Mouse (Mus musculus) yolk sac, embryonic 10.5 days (tissue): ENCODE data around the gene Kcnma1.

ENCODE experiments used
- DNase-seq: peaks from one replicate; pipeline ENCODE4 v3.0.0-alpha.2; 2017; ENCODE audit warnings: low spot score

Kcnma1 gene

DNA sequence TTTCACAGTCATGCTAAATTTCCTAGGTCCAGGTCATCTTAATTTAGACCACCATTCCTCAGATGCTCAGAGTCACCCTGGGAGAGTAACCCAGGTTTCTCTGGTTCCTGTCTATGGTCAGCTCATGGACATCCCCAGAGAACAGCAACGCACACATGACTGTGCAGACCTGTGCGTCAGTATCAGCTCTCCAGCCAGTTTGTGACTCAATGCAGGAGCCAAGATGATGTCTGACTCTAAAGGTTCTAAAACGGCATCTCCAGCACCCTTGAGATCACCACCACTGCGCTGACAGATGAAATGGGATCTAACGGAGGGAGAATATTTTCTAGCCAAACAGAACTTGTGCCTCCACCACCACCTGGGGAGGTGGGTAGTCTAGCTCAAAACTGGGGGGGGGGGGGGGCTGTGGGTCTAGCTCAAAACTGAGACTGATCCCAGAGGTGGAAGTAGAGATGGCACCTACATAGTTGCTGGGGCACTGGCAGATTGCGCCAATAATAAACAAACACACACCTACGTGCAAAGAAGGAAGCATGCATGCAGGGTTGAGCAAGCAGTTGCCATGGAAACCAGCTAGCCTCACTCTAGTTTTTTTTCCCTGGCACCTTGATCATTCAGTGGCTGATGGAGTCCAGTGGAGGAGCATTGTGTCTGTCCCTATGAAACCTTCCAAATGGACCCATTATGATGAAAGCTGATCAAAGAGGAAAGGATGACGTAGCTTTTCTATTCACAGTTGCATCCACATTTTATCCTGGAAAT lies 231.3 kb downstream of the Kcnma1 start:
- no peak for DNase-seq

DNA sequence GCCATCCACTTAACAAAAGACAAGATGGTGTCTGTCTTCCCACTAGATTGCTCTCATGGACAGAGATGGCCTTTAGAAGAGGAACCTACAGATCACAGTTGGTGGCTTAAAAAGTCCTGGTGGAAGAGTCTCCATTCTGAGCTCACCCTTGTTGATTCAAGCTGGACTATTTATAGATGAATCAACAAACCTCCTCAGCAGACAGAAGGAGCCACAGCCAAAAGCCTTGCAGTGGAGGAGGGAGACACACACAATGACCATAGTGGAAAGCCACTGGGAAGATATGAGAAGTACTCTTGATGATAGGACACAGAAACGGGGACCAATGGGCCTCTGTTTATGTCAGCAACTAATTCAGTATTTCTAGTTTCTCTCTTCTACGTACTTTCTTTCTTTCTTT lies 239.7 kb downstream of the Kcnma1 start:
- DNase-seq: no peak

DNA sequence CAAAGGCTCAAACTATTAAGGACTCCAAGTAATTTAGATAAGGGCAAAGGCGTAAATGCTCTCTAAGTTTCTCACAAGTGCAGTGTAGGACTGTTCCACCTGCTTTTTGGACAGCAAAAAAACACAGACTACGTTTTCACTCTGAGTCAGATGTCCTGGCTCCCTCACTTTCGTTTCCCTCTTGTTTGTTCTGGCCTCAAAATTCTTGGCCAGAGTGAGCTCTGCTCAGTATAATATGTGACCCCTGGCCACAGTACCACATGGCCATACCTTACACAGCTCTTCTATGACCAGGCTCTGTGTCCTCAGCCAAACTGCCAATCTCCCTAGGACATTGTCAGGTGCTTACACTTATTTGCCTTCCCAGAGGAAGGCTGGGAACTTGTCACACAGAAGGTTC lies 241.6 kb downstream of the Kcnma1 start:
- no peak for DNase-seq

DNA sequence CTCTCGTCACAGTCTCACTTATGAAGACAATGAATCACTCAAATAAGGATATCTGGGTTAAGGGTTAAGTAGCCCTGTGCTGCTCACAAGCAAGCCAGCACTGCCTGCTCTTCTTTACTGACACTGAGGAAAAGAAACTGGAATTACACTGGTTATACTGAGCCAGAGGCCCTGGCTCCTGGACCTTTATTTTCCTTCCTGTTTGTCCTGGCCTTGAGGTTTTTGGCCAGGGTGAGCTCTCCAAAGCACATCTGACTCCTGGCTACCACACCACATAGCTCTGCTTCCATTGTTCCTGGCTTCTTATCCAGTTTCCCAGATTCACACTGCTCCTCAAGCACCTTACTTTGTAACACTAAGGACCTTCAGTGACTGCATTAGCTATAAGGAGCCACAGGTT lies 242.5 kb downstream of the Kcnma1 start:
- DNase-seq: no peak

DNA sequence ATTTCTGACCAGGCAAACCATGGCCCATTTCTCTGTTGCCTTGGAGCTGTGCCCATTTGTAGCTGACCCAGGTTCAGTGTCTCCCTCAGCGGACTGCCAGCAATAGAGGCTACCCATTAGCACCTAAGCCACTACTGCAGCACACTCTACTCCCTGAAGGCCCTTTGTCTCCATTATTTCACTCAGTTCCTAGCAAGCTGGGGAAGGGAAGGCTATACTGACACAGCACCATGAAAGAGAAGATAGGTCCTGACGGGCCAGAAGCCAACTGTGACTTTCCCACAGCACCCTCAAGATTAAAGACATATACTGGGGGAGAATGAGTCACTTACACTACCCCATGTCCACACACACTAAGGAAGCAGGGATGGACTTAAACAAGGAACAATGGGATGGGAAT lies 251.8 kb downstream of the Kcnma1 start:
- DNase-seq: no peak

DNA sequence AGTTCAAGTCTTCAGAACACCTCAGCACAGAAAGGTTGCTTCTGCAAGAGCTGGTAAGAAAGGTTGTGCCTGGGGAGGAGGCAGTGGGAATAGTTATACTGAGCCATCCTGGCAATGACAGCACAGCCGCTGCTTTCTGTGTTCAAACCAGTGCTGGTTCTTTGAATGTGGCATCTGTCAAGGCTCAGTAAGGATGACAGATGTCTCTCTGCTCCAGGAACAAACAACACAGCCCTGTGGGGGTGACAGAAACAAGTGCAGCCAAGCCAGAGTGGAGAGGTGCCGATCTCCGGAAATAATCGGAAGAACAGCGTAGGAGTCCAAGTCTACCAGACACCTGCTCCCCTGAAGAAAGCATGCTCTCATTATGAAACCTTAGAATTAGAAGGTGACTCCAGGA lies 254.7 kb downstream of the Kcnma1 start:
- no peak for DNase-seq

DNA sequence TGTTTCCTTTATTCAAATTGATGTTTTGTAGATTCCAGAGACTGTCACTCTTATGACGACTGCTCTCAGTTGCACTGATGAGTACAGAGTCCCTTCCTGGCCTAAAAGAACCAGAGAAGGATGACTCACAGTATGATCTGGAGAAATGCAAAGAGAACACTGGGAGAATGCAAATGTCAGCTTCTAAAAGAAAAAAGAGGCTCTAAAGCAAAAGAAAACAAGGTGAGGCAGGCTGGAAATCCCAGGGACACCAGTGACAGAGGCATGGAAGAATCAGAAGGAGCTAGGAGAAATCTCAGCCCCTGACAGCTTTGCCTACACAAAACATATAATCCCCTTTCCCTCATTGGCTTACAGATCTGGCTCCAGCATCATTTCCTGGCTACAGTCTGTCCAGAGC lies 255.9 kb downstream of the Kcnma1 start:
- DNase-seq: no peak

DNA sequence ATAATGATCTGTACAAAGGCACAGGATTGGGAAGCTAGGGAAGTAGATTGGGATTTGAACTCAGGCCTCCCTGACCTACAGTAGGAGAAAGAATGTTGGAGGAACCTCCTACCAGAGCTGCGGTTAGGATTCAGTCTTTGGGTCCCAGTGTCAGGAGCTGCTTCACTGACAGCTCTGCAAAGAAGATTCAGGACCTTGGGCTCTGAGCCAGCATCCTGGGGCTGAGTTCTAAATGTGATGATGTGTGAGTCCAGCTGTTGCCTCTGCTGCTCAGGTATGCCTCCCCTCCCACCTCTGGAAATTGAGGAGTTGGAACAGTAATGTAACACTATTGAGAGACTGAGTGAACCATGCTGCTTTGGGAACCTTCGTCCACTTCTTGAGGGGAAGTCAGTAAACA lies 266.3 kb downstream of the Kcnma1 start:
- DNase-seq: no peak

DNA sequence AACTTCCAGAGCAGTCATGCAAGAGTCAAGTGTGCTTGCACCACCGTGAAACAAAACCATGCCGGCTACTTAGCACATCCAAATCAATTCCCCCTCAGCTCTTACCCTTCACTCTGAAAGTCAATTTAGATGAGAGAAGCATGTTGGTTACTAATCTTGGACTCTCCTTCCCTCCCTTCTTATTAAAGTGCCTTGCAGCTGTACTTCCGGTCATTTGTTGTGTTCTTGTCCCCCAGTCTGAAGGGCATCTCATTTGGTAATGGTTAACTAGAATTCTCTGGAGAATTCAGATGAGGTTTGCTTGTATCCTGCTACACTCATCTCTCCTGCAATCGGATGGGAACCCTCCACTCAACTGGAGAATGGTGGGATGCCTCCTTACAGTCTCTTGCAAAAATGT lies 267.3 kb downstream of the Kcnma1 start:
- no peak for DNase-seq

DNA sequence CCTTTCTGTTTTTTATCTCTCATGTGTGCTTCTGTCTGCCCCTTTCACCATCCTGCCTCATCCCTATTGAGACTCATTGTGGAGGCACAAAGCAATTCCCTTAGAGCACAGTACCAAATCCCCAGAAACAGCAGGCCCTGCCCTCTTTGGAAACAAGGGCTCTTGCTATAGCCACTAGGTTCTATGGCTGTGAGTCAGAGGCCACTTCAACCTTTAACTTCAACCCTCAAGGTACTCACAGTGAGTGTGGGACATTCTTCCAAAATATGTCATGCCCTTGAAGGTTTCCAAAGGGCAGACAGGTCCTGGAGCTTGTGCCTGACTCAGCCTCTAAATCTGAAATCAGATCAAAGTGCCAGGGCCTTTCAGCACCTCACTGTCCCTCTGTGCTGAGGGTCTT lies 272.8 kb downstream of the Kcnma1 start:
- DNase-seq: no peak

DNA sequence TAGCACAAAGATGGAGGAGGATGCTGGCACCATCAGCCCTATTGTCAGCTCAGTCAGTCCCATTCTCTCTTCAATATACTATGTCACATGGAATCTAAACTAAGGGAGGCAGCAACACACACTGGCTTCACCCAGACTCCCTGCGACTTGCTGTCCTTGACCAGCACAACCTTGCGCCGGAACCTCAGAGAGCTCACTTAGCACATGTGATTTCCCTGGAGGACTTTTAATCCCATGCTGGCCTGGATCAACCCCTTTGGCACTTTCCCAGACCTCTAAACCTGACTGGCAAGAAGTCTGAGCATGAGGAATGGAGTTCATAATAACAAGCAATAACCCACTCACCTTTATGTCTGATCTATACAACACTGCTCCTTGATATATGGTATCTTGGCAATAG lies 280.1 kb downstream of the Kcnma1 start:
- DNase-seq: no peak

DNA sequence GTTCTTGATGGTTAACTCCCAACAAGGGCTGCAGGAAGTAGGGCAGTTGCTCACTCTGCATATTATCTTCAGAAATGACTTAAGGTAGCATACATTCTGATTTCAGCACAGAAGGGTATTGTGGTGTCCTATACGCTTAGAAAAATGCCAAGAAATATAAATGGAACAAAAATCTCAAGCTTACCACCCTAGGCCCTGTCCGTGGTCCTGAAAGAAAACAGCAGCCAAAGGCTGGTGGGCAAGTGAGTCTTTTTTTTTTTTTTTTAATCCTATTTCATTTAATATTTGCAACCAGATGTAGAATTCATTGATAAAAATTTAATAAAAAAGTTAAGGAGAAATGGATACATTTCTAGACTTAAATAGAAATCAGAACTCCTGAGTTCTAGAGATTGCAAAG lies 284.9 kb downstream of the Kcnma1 start:
- no peak for DNase-seq

DNA sequence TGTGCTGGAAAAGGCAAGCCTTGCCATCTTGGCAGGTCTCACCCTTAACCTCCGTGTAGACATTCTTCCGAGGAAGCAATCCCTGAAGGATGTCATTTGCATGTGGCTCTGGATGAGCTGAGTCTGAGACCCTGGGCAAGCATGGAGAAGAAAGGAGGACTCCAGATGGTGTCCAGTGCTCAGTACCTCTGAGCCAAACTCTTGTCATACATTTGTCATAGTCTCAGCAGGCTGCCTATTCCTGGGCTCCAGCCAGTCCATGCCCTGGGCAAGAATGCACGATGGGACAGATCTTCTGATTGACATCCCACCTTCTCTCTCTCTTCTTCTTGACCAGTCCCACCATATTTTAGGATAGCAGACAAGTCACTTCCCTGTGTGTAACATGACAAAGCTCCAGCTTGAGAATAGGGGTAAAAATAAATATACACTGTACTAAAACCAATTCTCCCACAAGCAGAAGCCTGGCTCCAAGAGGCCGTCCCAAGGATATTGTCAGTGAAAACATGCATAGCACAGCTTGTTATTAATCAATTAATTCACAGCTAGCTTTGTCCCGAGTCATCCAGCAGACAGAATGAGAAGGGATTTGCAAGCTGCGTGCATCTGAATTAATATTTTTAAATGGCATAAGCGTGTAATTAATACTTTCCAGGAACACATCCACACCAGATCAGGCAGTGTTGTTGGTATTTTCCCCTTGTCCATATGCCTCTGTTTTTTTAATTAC lies 290.4 kb downstream of the Kcnma1 start:
- DNase-seq: no peak

DNA sequence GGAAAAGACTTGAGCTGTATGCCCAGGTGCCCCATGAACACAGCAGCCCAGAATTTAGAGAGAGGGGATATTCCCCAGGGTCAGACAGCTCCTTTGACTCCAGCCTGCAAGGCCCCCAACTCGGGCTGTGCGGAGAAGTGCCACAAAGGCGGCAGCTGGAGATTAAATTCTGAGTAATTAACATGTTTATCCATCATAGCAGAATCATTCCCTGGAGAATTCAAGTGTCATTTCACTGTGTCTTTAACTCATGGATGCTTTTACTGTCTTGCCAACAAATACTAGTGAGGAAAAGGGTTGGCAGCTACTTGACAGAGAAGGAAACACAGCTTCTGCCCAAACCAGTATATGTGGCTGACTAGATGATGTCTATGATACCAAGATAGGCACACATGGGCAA lies 295.0 kb downstream of the Kcnma1 start:
- no peak for DNase-seq

DNA sequence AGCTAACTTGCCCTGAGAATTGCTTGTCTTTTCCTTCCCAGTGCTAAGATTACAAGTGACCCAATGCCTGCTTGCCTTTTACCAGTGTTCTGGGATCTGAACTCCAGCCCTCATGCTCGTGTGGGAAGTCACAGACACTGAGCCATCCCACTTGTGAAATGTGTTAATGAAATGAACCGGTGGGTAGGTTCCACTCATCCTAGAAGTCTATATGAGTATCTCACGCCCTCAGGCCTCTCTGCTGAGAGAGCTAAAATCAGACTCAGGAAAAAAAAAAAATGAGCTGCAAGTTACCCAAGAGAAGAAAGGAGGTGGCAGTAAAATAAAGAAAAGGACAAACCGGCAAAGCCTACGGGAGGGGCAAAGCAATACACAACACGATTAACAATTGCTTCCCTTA lies 295.6 kb downstream of the Kcnma1 start:
- no peak for DNase-seq

DNA sequence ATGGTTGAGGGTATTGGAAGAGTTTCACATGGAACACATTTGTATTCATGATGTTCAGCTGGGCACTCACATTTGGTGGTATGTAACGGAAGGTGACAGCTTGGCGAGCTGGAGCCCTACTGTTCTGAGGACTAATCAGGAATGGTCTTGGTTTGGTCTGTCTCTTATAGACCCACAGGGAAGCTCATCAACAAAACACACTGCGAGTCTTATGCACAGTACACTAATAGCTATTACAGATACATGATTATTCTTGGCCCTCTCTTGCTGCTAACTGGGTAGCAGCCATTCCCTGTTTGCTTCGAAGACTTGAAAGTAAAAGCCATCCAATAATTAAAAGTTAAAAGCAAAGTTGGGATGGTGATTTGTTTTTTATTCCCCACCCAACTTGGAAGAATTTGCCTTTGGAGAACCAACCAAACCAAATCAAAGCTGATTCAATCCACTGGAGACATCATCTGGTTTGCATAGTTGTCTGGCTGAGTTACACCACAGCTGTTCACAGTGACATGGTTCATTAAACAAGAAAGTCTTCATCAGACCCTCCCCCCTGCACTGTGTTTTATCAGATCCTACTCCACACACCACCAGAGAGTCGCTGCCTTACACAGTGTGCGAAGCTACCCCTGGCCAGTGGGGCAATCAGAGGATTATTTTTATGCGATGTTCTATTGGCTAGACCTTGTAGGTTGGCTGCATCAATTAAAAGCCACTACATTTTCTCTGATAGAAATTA lies 299.7 kb downstream of the Kcnma1 start:
- DNase-seq: no peak

DNA sequence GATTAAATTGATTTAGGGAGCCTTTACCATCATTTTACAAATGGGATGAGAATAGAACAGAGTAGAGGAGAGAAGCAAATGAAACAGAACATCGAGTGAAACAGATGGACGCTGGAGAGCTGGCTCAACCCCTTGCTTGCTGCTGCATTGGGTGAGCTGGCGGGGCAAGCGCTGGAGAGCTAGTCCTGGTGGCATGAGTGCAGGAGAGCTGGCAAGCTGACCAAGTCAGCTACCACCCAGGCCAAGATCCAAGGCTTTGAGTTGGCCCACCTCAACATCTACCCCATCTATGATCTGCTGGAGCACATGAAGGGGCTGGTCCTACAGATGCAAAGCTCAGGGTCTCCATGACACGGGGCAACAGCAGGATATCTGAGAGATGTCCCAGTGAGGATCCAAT lies 301.4 kb downstream of the Kcnma1 start:
- DNase-seq: no peak

DNA sequence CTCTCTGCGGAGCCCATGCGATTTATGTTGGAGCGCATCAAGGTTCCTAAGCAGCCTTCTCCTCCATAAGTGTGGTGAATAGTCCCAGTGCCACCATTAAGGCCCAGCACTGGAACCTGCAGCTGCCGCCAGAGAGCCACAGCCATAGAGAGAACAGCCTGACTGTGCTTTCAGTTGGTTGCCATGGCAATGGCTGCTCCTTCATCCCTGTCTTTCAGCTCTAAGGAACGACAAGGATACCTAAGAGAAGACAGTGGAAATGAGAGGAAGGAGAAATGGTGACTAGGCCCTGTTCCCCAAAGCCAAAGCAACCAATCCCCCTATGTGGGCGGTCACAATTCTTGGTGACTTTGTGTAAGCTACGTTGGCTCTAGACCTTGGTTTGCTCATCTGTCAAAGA lies 303.3 kb downstream of the Kcnma1 start:
- no peak for DNase-seq

DNA sequence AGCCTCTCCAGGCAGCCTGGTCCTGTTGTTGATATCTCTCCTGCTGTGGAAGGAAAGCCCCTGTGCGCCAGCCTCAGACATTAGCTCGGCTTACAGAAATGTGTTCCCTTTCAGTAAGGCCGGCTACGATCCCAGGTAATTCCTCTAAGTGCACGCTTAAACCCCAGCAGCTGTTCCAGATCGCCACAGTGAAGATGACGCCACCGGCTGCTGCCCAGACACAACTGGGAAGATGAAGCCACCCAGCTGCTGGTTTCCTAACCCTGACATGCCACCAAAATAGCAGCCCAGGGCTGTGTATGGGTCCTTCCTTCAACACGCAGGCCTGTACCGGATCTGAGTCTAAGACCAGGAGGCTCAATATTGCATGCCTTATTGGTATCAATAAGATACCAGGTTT lies 307.5 kb downstream of the Kcnma1 start:
- DNase-seq: no peak

DNA sequence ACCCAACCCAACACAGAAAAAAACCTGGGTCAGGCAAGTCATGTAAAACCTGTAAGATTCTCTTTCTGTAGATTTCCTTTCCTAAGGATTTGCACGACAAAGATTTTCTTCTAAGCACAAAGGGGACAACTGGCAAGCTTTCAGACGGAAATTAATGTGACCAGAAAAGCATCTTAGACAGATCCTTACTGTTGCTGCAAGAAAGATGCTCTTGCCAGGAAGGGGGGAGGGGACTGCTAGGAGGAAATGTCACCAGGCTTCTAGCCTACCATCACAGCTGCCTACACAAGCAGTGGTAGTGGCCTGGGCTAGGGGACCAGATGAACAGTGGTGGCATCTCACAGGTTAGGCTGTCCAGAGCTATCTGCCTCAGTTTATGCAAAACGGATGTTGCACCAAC lies 308.6 kb downstream of the Kcnma1 start:
- DNase-seq: no peak

DNA sequence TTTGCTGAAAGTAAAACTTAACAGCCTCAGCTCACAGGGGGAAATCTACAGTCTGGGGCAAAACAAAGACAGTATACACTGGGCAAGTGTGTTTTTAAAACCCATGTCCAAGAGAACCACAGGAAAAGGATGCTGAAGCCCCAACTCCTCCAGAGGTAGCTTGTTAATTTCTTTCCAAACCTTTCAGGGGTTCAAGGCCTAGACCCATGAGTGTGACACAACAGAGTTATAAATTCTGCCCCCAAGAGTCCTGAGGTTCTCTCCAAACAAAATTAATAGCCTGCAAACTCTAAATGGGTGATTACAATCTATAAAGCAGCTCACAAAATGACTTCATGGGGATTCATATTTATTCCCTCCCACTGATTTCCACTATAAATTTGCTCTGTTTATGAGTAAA lies 310.0 kb downstream of the Kcnma1 start:
- DNase-seq: no peak

DNA sequence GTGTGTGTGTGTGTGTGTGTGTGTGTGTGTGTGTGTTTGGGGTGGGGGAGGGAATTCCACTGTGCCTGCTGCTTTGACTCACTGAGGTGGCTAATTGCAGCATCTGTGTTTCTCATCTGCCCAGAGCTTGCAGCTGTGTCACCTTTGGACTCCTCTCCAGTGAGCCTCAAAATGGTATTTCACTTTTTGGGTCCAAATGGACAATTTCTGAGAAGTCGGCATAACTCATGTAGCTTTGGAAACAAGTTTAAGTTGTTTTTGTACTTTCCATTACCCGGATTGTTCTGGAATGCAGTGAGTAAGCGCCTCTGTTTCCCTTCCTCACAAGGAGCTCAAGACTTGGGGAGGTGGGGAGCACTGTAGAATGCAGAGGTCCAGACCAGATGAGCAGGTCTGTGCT lies 317.9 kb downstream of the Kcnma1 start:
- no peak for DNase-seq

DNA sequence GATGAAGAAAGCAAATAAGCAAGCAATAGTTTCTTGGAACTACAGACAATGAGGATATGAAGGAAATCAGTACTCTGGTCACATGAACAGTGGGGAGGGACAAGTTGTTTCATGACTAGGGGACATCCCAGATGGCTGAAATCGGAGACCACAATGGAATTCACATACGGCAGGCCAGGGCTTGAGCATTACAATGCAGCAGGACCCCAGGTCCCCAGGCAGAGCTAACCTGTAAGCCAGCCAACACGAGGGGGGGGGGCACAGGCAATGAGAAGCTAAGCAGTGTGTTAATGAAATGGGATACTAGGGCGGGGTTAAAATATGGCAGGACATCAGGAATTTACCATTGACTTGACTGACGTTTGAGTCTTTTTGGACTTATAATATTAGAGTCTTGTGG lies 324.6 kb downstream of the Kcnma1 start:
- DNase-seq: no peak
